Mouse (Mus musculus): ENCODE measurements around the gene Zfp819.

Zfp819 gene

GRCm38 (mm10) chr7:43606896-43607742 lies at the start of gene Zfp819:
Gene Zfp819 (plus strand): TSS chr7:43607169.
- DNase-seq (ENCODE audit: extremely low spot score, low read depth, low spot score) = peak; percentile 35

- peak; percentile 81 for DNase-seq (ENCODE audit: extremely low spot score, low read depth, low spot score)
Observed at GRCm38 (mm10) chr7:43562006-43562633, 44.8 kb upstream of the Zfp819 start, which contains the start of gene Zfp658. Gene Zfp658 (plus strand): TSS chr7:43562256.

- DNase-seq (ENCODE audit: extremely low spot score, low read depth, low spot score) = peak; percentile 18
Observed at GRCm38 (mm10) chr7:43562651-43563070, 44.3 kb upstream of the Zfp819 start.

GRCm38 (mm10) chr7:43563300-43563699 lies 43.7 kb upstream of the Zfp819 start:
- no peak for DNase-seq (ENCODE audit: extremely low spot score, low read depth, low spot score)

GRCm38 (mm10) chr7:43571216-43571615 lies 35.8 kb upstream of the Zfp819 start:
- DNase-seq (ENCODE audit: extremely low spot score, low read depth, low spot score) = no peak

- peak; percentile 83 for DNase-seq (ENCODE audit: extremely low spot score, low read depth, low spot score)
Observed at GRCm38 (mm10) chr7:43579440-43580171, 27.4 kb upstream of the Zfp819 start, which contains the start of gene Zfp719. Gene Zfp719 (plus strand): TSS chr7:43579610.

- DNase-seq (ENCODE audit: extremely low spot score, low read depth, low spot score) = no peak
Observed at GRCm38 (mm10) chr7:43580526-43580925, 26.4 kb upstream of the Zfp819 start.

- no peak for DNase-seq (ENCODE audit: extremely low spot score, low read depth, low spot score)
Observed at GRCm38 (mm10) chr7:43584790-43585189, 22.2 kb upstream of the Zfp819 start.

- DNase-seq (ENCODE audit: extremely low spot score, low read depth, low spot score) = no peak
Observed at GRCm38 (mm10) chr7:43601884-43602283, 5.1 kb upstream of the Zfp819 start.

- no peak for DNase-seq (ENCODE audit: extremely low spot score, low read depth, low spot score)
Observed at GRCm38 (mm10) chr7:43607743-43608287, 846 bp downstream of the Zfp819 start.

- DNase-seq (ENCODE audit: extremely low spot score, low read depth, low spot score) = no peak
Observed at GRCm38 (mm10) chr7:43608316-43608824, 1.4 kb downstream of the Zfp819 start.

GRCm38 (mm10) chr7:43613816-43614551 lies 7.0 kb downstream of the Zfp819 start:
- no peak for DNase-seq (ENCODE audit: extremely low spot score, low read depth, low spot score)

GRCm38 (mm10) chr7:43622927-43623326 lies 16.0 kb downstream of the Zfp819 start:
- no peak for DNase-seq (ENCODE audit: extremely low spot score, low read depth, low spot score)

- DNase-seq (ENCODE audit: extremely low spot score, low read depth, low spot score) = no peak
Observed at GRCm38 (mm10) chr7:43623819-43624218, 16.9 kb downstream of the Zfp819 start.

GRCm38 (mm10) chr7:43625065-43625464 lies 18.1 kb downstream of the Zfp819 start:
- no peak for DNase-seq (ENCODE audit: extremely low spot score, low read depth, low spot score)

GRCm38 (mm10) chr7:43625794-43626422 lies 18.9 kb downstream of the Zfp819 start:
- DNase-seq (ENCODE audit: extremely low spot score, low read depth, low spot score) = no peak

GRCm38 (mm10) chr7:43633940-43634339 lies 27.0 kb downstream of the Zfp819 start:
- DNase-seq (ENCODE audit: extremely low spot score, low read depth, low spot score) = no peak

GRCm38 (mm10) chr7:43634500-43634899 lies 27.5 kb downstream of the Zfp819 start, which contains the start of gene Ceacam18:
Gene Ceacam18 (plus strand): TSS chr7:43634707.
- DNase-seq (ENCODE audit: extremely low spot score, low read depth, low spot score) = no peak

- DNase-seq (ENCODE audit: extremely low spot score, low read depth, low spot score) = no peak
Observed at GRCm38 (mm10) chr7:43636194-43636593, 29.2 kb downstream of the Zfp819 start.

GRCm38 (mm10) chr7:43637118-43637517 lies 30.1 kb downstream of the Zfp819 start:
- DNase-seq (ENCODE audit: extremely low spot score, low read depth, low spot score) = no peak

Measured in hindlimb bud, embryonic 11.5 days (tissue).